Mouse (Mus musculus): ENCODE data around the gene Aldoart2.
"Not testable (repeated sequence)": the region's sequence is repeated elsewhere in the genome, so short reads cannot be mapped to it uniquely, and the experiment has no call there.

Aldoart2 gene

GRCm38 (mm10) chr12:55573794-55574193 lies 8.8 kb downstream of the Aldoart2 start:
- DNase-seq (ENCODE audit: low spot score): peak; percentile 67

- not testable (repeated sequence) for DNase-seq (ENCODE audit: low spot score)
These were observed 21.9 kb downstream of the Aldoart2 start for GRCm38 (mm10) chr12:55586936-55587335.

- no peak for DNase-seq (ENCODE audit: low spot score)
These were observed 33.5 kb downstream of the Aldoart2 start for GRCm38 (mm10) chr12:55598537-55598886.

GRCm38 (mm10) chr12:55598887-55599561 lies 34.0 kb downstream of the Aldoart2 start, which contains the start of gene Insm2:
Insm2 (plus strand) TSS chr12:55599427.
- DNase-seq (ENCODE audit: low spot score): peak; percentile 42

- DNase-seq (ENCODE audit: low spot score): peak; percentile 81
These were observed 34.8 kb downstream of the Aldoart2 start for GRCm38 (mm10) chr12:55599639-55600502.

- DNase-seq (ENCODE audit: low spot score): no peak
These were observed 35.5 kb downstream of the Aldoart2 start for GRCm38 (mm10) chr12:55600503-55600994.

- DNase-seq (ENCODE audit: low spot score): no peak
These were observed 39.4 kb downstream of the Aldoart2 start for GRCm38 (mm10) chr12:55604411-55604810.

- peak; percentile 50 for DNase-seq (ENCODE audit: low spot score)
These were observed 42.9 kb downstream of the Aldoart2 start for GRCm38 (mm10) chr12:55607902-55608301.

- DNase-seq (ENCODE audit: low spot score): no peak
These were observed 45.8 kb downstream of the Aldoart2 start for GRCm38 (mm10) chr12:55610812-55611211.
